Mouse (Mus musculus): Measurements from ENCODE around the gene Ptprd.

Ptprd gene

GRCm38 (mm10) chr4:76262727-76263126, 1949.0 kb downstream of the Ptprd start:
- DNase-seq = no peak

GRCm38 (mm10) chr4:76260686-76261085, 1951.1 kb downstream of the Ptprd start:
- peak; percentile 86 for DNase-seq

- no peak for DNase-seq
Measured at GRCm38 (mm10) chr4:76260286-76260685, 1951.5 kb downstream of the Ptprd start.

GRCm38 (mm10) chr4:76259636-76260035, 1952.1 kb downstream of the Ptprd start:
- DNase-seq = peak; percentile 45

- DNase-seq = no peak
Measured at GRCm38 (mm10) chr4:76244371-76244770, 1967.4 kb downstream of the Ptprd start.

- DNase-seq = no peak
Measured at GRCm38 (mm10) chr4:76241542-76241941, 1970.2 kb downstream of the Ptprd start.

- no peak for DNase-seq
Measured at GRCm38 (mm10) chr4:76241140-76241539, 1970.6 kb downstream of the Ptprd start.

- no peak for DNase-seq
Measured at GRCm38 (mm10) chr4:76239063-76239462, 1972.7 kb downstream of the Ptprd start.

GRCm38 (mm10) chr4:76238577-76238976, 1973.2 kb downstream of the Ptprd start:
- DNase-seq = no peak

GRCm38 (mm10) chr4:76237827-76238226, 1973.9 kb downstream of the Ptprd start:
- DNase-seq = peak; percentile 68

- no peak for DNase-seq
Measured at GRCm38 (mm10) chr4:76223720-76224119, 1988.0 kb downstream of the Ptprd start.

GRCm38 (mm10) chr4:76222520-76222919, 1989.2 kb downstream of the Ptprd start:
- no peak for DNase-seq

GRCm38 (mm10) chr4:76218065-76218464, 1993.7 kb downstream of the Ptprd start:
- no peak for DNase-seq

- DNase-seq = no peak
Measured at GRCm38 (mm10) chr4:76215141-76215540, 1996.6 kb downstream of the Ptprd start.

GRCm38 (mm10) chr4:76199321-76199720, 2012.4 kb downstream of the Ptprd start:
- DNase-seq = peak; percentile 72

- DNase-seq = no peak
Measured at GRCm38 (mm10) chr4:76194762-76195161, 2017.0 kb downstream of the Ptprd start.

- peak; percentile 87 for DNase-seq
Measured at GRCm38 (mm10) chr4:76193496-76193895, 2018.3 kb downstream of the Ptprd start.

- DNase-seq = no peak
Measured at GRCm38 (mm10) chr4:76192031-76192430, 2019.7 kb downstream of the Ptprd start.

GRCm38 (mm10) chr4:76190788-76191187, 2021.0 kb downstream of the Ptprd start:
- DNase-seq = no peak

GRCm38 (mm10) chr4:76183095-76183494, 2028.7 kb downstream of the Ptprd start:
- peak; percentile 39 for DNase-seq

GRCm38 (mm10) chr4:76179497-76179896, 2032.3 kb downstream of the Ptprd start:
- DNase-seq = no peak

GRCm38 (mm10) chr4:76175086-76175485, 2036.7 kb downstream of the Ptprd start:
- DNase-seq = peak; percentile 87

GRCm38 (mm10) chr4:76155750-76156149, 2056.0 kb downstream of the Ptprd start:
- DNase-seq = no peak

GRCm38 (mm10) chr4:76154190-76154589, 2057.6 kb downstream of the Ptprd start:
- DNase-seq = no peak

- DNase-seq = no peak
Measured at GRCm38 (mm10) chr4:76144925-76145324, 2066.8 kb downstream of the Ptprd start.

GRCm38 (mm10) chr4:76144333-76144732, 2067.4 kb downstream of the Ptprd start:
- DNase-seq = no peak

All from cerebellum, adult 9-11 months (tissue).